Mouse (Mus musculus) kidney, embryonic 15.5 days (tissue): ENCODE data around the gene Ifit1bl2. TPM values are rescaled to one million over a fixed set of nuclear protein-coding genes. Genes with fewer than 3 reads are reported as not detected.
A peak's percentile ranks its signal among the peaks of the same experiment; 100 is the strongest.

Experiments
- ATAC-seq: fragments of 200-750 bp; cut with Nextera tagmentation; replicated peaks from 2 replicates; pipeline ENCODE4 v1.8.0; 2017; ENCODE audit warnings: moderate TSS enrichment; ENCODE audit not compliant: low FRiP score
- H3K27ac ChIP-seq: fragments of 300-500 bp; sonication (generic); 2 replicates; pipeline ENCODE4 v1.5.1; 2015; ENCODE audit warnings: mild to moderate bottlenecking, inconsistent platforms
- H3K27me3 ChIP-seq: fragments of 300-500 bp; sonication (generic); 2 replicates; pipeline ENCODE4 v1.6.1; 2015; ENCODE audit warnings: inconsistent platforms
- H3K36me3 ChIP-seq: fragments of 300-500 bp; sonication (generic); 2 replicates; pipeline ENCODE4 v1.6.1; 2015; ENCODE audit warnings: inconsistent platforms
- H3K4me1 ChIP-seq: fragments of 300-500 bp; sonication (generic); 2 replicates; pipeline ENCODE4 v1.6.1; 2015; ENCODE audit warnings: inconsistent platforms
- H3K4me2 ChIP-seq: fragments of 300-500 bp; sonication (generic); 2 replicates; pipeline ENCODE4 v1.6.1; 2015; ENCODE audit warnings: moderate library complexity, mild to moderate bottlenecking, inconsistent platforms
- H3K4me3 ChIP-seq: fragments of 300-500 bp; sonication (generic); replicated peaks from 2 replicates; pipeline ENCODE4 v1.5.1; 2015; ENCODE audit warnings: mild to moderate bottlenecking, inconsistent platforms
- H3K9ac ChIP-seq: fragments of 300-500 bp; sonication (generic); 2 replicates; pipeline ENCODE4 v1.6.1; 2015; ENCODE audit warnings: mild to moderate bottlenecking, inconsistent platforms
- H3K9me3 ChIP-seq: fragments of 300-500 bp; sonication (generic); replicated peaks from 2 replicates; pipeline ENCODE4 v1.6.1; 2016; ENCODE audit warnings: inconsistent platforms
- WGBS: fragments of 180-500 bp; shearing (Covaris S2); methylation state at CpG from one replicate; pipeline ENCODE4 v1.1.7; 2015; ENCODE audit warnings: mixed read lengths; 5-methylcytosine and 5-hydroxymethylcytosine counted together
- polyA plus RNA-seq: library from polyadenylated mRNA; unstranded; fragments of >200 nt; fragmentation: Nextera tagmentation; extraction: Ambion mirVana; gene quantifications from 2 replicates; pipeline ENCODE4 v1.2.1, GENCODE M21; 2015

Gene Ifit1bl2
- polyA plus RNA-seq, 1 experiment from 2014 or later, result 0.14 TPM

- no peak overlapping the region for H3K4me3 ChIP-seq
- no peak overlapping the region for H3K9ac ChIP-seq
- H3K36me3 ChIP-seq, result 0 out of 2 replicates have a peak, but pooled peaks cover 7% of the 10 kb centered on the region
- no peak overlapping the region for H3K4me2 ChIP-seq
- ATAC-seq, result no peak
- H3K27me3 ChIP-seq, result no peaks in the 10 kb centered on the region
- no peaks in the 10 kb centered on the region for H3K9me3 ChIP-seq
- H3K4me1 ChIP-seq, result no peaks in the 10 kb centered on the region
- 72% methylated on average over 1 of the region's 1 CpGs for WGBS
- no peak overlapping the region for H3K27ac ChIP-seq
These were observed 63.4 kb downstream of the Ifit1bl2 start for GRCm38 (mm10) chr19:34577121-34577520.

GRCm38 (mm10) chr19:34573650-34574049, 66.9 kb downstream of the Ifit1bl2 start:
- Histone ChIP-seq H3K4me1 (peaks cover 16% of the 10 kb centered on the region), H3K9me3 (no peaks in the 10 kb centered on the region), H3K27ac (no peak overlapping the region), H3K4me2 (no peak overlapping the region), H3K36me3 (0 out of 2 replicates have a peak, but pooled peaks cover 7% of the 10 kb centered on the region), H3K9ac (no peak overlapping the region), H3K4me3 (no peak overlapping the region), H3K27me3 (no peaks in the 10 kb centered on the region)
- no peak for ATAC-seq
- WGBS, result 92% methylated on average over 5 of the region's 5 CpGs

GRCm38 (mm10) chr19:34571080-34571479, 69.5 kb downstream of the Ifit1bl2 start:
- Histone ChIP-seq H3K27me3 (no peaks in the 10 kb centered on the region), H3K4me1 (peaks cover 16% of the 10 kb centered on the region), H3K9me3 (no peaks in the 10 kb centered on the region), H3K36me3 (0 out of 2 replicates have a peak, but pooled peaks cover 7% of the 10 kb centered on the region), H3K4me3 (no peak overlapping the region), H3K4me2 (no peak overlapping the region), H3K27ac (no peak overlapping the region), H3K9ac (no peak overlapping the region)
- 88% methylated on average over 1 of the region's 1 CpGs for WGBS
- no peak for ATAC-seq

GRCm38 (mm10) chr19:34569896-34570476, 70.6 kb downstream of the Ifit1bl2 start:
- H3K4me2 ChIP-seq, result 0 out of 2 replicates have a peak overlapping the region, but pooled peaks have one; percentile 16
- peak; percentile 82 for ATAC-seq
- H3K27ac ChIP-seq, result peak overlapping the region; percentile 60

GRCm38 (mm10) chr19:34568988-34569895, 71.3 kb downstream of the Ifit1bl2 start:
- H3K36me3 ChIP-seq, result 0 out of 2 replicates have a peak, but pooled peaks cover 5% of the 10 kb centered on the region
- no peak overlapping the region for H3K4me3 ChIP-seq
- no peaks in the 10 kb centered on the region for H3K27me3 ChIP-seq
- H3K4me1 ChIP-seq, result peaks cover 16% of the 10 kb centered on the region
- 57% methylated on average over 7 of the region's 7 CpGs for WGBS
- H3K9ac ChIP-seq, result no peak overlapping the region
- no peaks in the 10 kb centered on the region for H3K9me3 ChIP-seq
- H3K27ac ChIP-seq, result peak overlapping the region; percentile 60
- no peak overlapping the region for H3K4me2 ChIP-seq
- no peak for ATAC-seq

More at GRCm38 (mm10) chr19:34569896-34570476, 70.6 kb downstream of the Ifit1bl2 start:
- H3K9me3 ChIP-seq, result no peaks in the 10 kb centered on the region
- no peaks in the 10 kb centered on the region for H3K27me3 ChIP-seq
- 30% methylated on average over 4 of the region's 4 CpGs for WGBS
- no peak overlapping the region for H3K4me3 ChIP-seq
- H3K36me3 ChIP-seq, result 0 out of 2 replicates have a peak, but pooled peaks cover 7% of the 10 kb centered on the region
- H3K4me1 ChIP-seq, result peaks cover 16% of the 10 kb centered on the region
- H3K9ac ChIP-seq, result no peak overlapping the region

Other genes starting within 250 kb of the Ifit1bl2 start
- 1.8 and 2.2 TPM in 2 replicates for gene Ch25h, start 165.6 kb downstream of the Ifit1bl2 start, polyA plus RNA-seq
- gene Lipa, start 113.3 kb downstream of the Ifit1bl2 start, polyA plus RNA-seq, result 31.2 and 32.5 TPM in 2 replicates
- 9.5 and 9.7 TPM in 2 replicates for gene Ifit2, start 90.0 kb downstream of the Ifit1bl2 start, polyA plus RNA-seq
- gene Ifit3, start 57.2 kb downstream of the Ifit1bl2 start, polyA plus RNA-seq, result 2.0 TPM in 2 replicates
- 0.13 and 0.36 TPM in 2 replicates for gene Ifit1bl1, start 38.8 kb downstream of the Ifit1bl2 start, polyA plus RNA-seq
- 0.88 and 0.99 TPM in 2 replicates for gene Ifit3b, start 32.8 kb downstream of the Ifit1bl2 start, polyA plus RNA-seq
- 0.42 and 0.49 TPM in 2 replicates for gene Ifit1, start 128 bp upstream of the Ifit1bl2 start, polyA plus RNA-seq
- gene Slc16a12, start 106.5 kb upstream of the Ifit1bl2 start, polyA plus RNA-seq, result 10.6 and 13.4 TPM in 2 replicates
- gene Pank1, start 238.7 kb upstream of the Ifit1bl2 start, polyA plus RNA-seq, result 7.3 and 8.1 TPM in 2 replicates